Mouse (Mus musculus): ENCODE results near the gene Sv2a.

DNA sequence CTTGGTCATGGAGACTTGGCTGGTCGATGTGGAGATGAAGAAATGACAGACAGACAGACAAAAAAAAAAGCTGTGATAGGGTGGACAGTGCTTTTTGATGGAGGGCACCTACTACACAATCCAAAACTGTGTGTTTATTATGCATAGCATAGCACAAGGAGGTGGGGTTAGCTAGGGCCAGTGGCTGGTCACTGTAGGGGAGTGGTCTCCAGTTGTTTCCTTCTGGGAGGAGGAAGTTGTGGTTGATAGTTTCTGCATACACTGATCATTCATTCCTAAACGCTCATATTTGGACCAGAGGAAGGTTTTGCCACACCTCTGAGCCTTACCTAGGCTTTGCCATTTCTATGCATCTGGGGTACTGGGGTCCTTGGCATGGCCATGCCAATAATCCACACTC, 49.5 kb downstream of the Sv2a start:
- TF ChIP-seq CTCF (IDR thresholded peaks at IDR 0.05; ENCODE audit: low read depth) (no peak), EP300 (IDR thresholded peaks at IDR 0.05; ENCODE audit: low read depth) (no peak)

All from liver, embryonic 14.5 days (tissue).